Mouse (Mus musculus) spleen, adult 2 months (tissue): ENCODE results near the gene Rpl3. TPM values are rescaled to one million over a fixed set of nuclear protein-coding genes. Genes with fewer than 3 reads are reported as not detected.

ENCODE experiments used
- DNase-seq, 2 experiments: peaks; one replicate each; pipeline versions ENCODE4 v3.0.0 to v3.0.0-alpha.2; 2012 to 2021; ENCODE audit warnings: low spot score in 2 of 2, low read depth in 1 of 2
- H3K27ac ChIP-seq: fragments of 200-500 bp; 2 replicates; pipeline ENCODE4 v1.5.1; 2012; ENCODE audit warnings: low read length, inconsistent platforms; ENCODE audit not compliant: insufficient read depth
- H3K27me3 ChIP-seq: fragments of 200-500 bp; 2 replicates; pipeline ENCODE4 v1.6.1; 2012; ENCODE audit warnings: mild to moderate bottlenecking, moderate library complexity, low read length, inconsistent platforms; ENCODE audit not compliant: control insufficient read depth, insufficient read depth
- H3K36me3 ChIP-seq: fragments of 200-500 bp; 2 replicates; pipeline ENCODE4 v1.6.1; 2012; ENCODE audit warnings: mild to moderate bottlenecking, low read length, inconsistent platforms; ENCODE audit not compliant: control insufficient read depth, insufficient read depth
- H3K4me1 ChIP-seq: fragments of 200-500 bp; 2 replicates; pipeline ENCODE4 v1.6.1; 2011; ENCODE audit warnings: inconsistent platforms; ENCODE audit not compliant: control insufficient read depth, insufficient read depth, insufficient read length
- H3K4me3 ChIP-seq: fragments of 200-500 bp; 2 replicates; pipeline ENCODE4 v1.5.1; 2011; ENCODE audit warnings: mild to moderate bottlenecking, inconsistent platforms; ENCODE audit not compliant: insufficient read depth, insufficient read length; ENCODE audit errors: extremely low read depth
- CTCF ChIP-seq: fragments of 200-500 bp; IDR thresholded peaks from 2 replicates; pipeline ENCODE4 v1.5.1; 2011; ENCODE audit warnings: mild to moderate bottlenecking, inconsistent platforms; ENCODE audit not compliant: insufficient read depth, insufficient read length, insufficient replicate concordance; ENCODE audit errors: extremely low read depth
- POLR2A ChIP-seq: fragments of 200-500 bp; IDR thresholded peaks from 2 replicates; pipeline ENCODE4 v1.6.1; 2011; ENCODE audit warnings: low read depth, low read length, inconsistent platforms
- WGBS: fragments of 180-500 bp; shearing (Covaris S2); methylation state at CpG from one replicate; pipeline ENCODE4 v1.1.7; 2018; 5-methylcytosine and 5-hydroxymethylcytosine counted together
- polyA plus RNA-seq: library from polyadenylated mRNA; depleted of rRNA; stranded (reverse); fragments of >200 nt; gene quantifications from 2 replicates; pipeline ENCODE4 v1.2.3, GENCODE M21; 2012; rRNA removed

Rpl3 gene
- polyA plus RNA-seq, result 550 and 833 TPM in 2 replicates

DNA sequence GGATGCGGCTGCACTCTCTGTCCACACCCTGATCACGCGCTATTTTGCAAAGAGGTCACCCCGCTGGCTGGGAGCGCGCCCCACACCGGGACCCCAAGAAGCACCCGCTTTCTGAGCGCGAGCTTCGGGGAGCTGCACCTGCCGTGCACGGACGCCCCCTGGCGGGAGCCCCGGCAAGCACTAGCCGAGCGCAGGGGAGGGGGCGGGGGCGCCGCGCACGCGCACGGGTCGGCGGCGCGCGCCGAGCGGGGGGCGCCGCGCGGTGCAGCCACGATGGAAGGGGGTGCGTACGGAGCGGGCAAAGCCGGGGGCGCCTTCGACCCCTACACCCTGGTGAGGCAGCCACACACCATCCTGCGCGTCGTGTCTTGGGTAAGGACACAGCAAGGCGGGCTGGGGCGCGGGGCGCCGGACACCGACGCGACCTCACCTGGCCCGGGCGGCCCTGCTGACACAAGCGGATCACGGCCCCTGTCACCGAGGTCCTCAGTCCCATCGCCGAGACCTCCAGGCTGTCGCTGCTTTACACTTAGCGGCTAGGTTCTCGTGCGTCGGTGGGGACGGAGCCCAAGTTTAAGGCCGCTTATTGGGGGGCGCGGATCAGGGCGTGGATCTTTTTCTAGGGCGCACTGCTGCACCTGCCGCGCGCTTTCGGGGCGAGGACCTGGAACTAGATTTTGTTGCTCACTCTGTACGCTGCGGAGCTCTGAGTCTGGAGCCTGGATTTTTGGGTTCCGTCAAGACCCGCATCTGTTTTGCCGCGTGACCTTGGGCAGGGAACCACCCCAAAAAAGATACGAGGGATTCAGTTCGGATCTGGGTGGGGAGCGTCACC lies at the start of gene Rpl3, which contains the start of gene Syngr1:
Rpl3 (minus strand) TSS at position 748 of the 835 bp plus-strand sequence.
Syngr1 (plus strand) TSS at position 214 of the 835 bp plus-strand sequence.
- TF ChIP-seq CTCF (peak; percentile 76; the same call in 1 of the 2 replicates), POLR2A (no peak)
- peak; percentile 40 to 58 for DNase-seq
- Histone ChIP-seq H3K27me3 (peaks cover 5% of the 10 kb centered on the region; the same call in 1 of the 2 replicates), H3K4me3 (peak within 1 kb of the TSS; percentile 60), H3K4me1 (peaks cover 3% of the 10 kb centered on the region), H3K27ac (no peak within 1 kb of the TSS), H3K36me3 (no peaks in the 10 kb centered on the region)
- WGBS, result 4% methylated on average over 85 of the region's 86 CpGs

GRCm38 (mm10) chr15:80140878-80141277 lies 49.2 kb upstream of the Rpl3 start:
- Histone ChIP-seq H3K4me1 (no peaks in the 10 kb centered on the region), H3K4me3 (no peak overlapping the region), H3K27me3 (no peaks in the 10 kb centered on the region), H3K36me3 (peaks cover 4% of the 10 kb centered on the region; the same call in 1 of the 2 replicates), H3K27ac (no peak overlapping the region)
- 97% methylated on average over 3 of the region's 3 CpGs for WGBS
- TF ChIP-seq CTCF (no peak), POLR2A (no peak)
- no peak for DNase-seq

DNA sequence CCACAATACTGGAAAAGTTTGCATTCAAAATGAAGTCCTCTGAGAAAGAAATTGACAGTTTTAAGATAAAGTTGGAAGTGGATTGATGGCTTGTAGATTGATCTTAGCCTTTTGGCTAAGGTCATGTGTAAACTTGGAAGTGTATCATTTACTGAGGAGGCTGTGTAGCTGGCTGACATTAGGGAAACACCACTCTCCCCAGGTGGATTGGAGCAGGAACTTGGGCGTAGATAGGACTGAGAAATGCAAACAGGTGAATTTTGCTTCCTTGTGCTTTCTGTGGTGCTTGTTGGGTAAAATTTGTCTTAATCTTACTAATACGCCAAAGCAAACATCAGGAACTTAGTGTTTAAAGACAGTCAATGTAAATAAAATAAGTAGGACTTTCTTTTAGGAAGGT lies 48.6 kb upstream of the Rpl3 start:
- Histone ChIP-seq H3K27ac (no peak overlapping the region), H3K36me3 (peaks cover 4% of the 10 kb centered on the region; the same call in 1 of the 2 replicates), H3K27me3 (no peaks in the 10 kb centered on the region), H3K4me1 (no peaks in the 10 kb centered on the region), H3K4me3 (no peak overlapping the region)
- TF ChIP-seq CTCF, result no peak
- no peak for TF ChIP-seq POLR2A
- 100% methylated on average over 2 of the region's 2 CpGs for WGBS
- no peak for DNase-seq

- peaks cover 8% of the 10 kb centered on the region for H3K4me1 ChIP-seq
- H3K4me3 ChIP-seq, result no peak overlapping the region
- no peaks in the 10 kb centered on the region for H3K27me3 ChIP-seq
- peaks cover 4% of the 10 kb centered on the region; the same call in 1 of the 2 replicates for H3K36me3 ChIP-seq
- 82% methylated on average over 17 of the region's 17 CpGs for WGBS
- no peak for DNase-seq
- TF ChIP-seq CTCF, result no peak
- no peak for TF ChIP-seq POLR2A
- 0 out of 2 replicates have a peak overlapping the region, but pooled peaks have one; percentile 14 for H3K27ac ChIP-seq
Measured at GRCm38 (mm10) chr15:80137945-80138791, 46.5 kb upstream of the Rpl3 start.

- DNase-seq, result no peak
- no peak for TF ChIP-seq POLR2A
- no peak for TF ChIP-seq CTCF
- Histone ChIP-seq H3K27me3 (no peaks in the 10 kb centered on the region), H3K4me3 (no peak overlapping the region), H3K4me1 (peaks cover 8% of the 10 kb centered on the region), H3K36me3 (no peaks in the 10 kb centered on the region; the same call in 1 of the 2 replicates), H3K27ac (no peak overlapping the region)
- 91% methylated on average over 3 of the region's 3 CpGs for WGBS
Measured at GRCm38 (mm10) chr15:80136645-80137044, 45.0 kb upstream of the Rpl3 start.

DNA sequence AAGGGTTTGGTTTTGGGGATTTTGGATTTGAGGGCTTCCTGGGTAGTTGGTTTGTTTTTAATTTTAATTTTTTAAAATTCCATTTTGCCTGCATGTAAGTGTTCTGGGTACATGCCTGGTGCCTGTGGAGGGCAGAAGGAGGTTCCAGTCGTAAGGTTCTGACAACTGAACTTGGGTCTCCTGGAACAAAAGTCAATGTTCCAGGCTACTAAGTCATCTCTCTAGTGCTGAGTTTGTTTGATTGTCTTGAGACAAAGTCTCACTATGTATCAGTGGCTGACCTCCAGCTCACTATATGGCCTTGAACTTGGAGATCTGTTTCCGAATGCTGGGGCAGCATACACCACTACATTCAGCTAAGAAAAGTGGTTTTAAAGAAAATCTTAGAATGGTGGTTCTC lies 43.8 kb upstream of the Rpl3 start:
- no peak overlapping the region for H3K4me3 ChIP-seq
- no peak for TF ChIP-seq CTCF
- TF ChIP-seq POLR2A, result no peak
- no peak overlapping the region for H3K27ac ChIP-seq
- no peaks in the 10 kb centered on the region for H3K36me3 ChIP-seq
- 94% methylated on average over 2 of the region's 2 CpGs for WGBS
- peaks cover 8% of the 10 kb centered on the region for H3K4me1 ChIP-seq
- no peak for DNase-seq
- H3K27me3 ChIP-seq, result no peaks in the 10 kb centered on the region
